Mouse (Mus musculus) left cerebral cortex, adult 11 months (tissue): ENCODE measurements around the gene Dusp19.

Experiments
- DNase-seq: peaks from one replicate; pipeline ENCODE4 v3.0.0; 2022; ENCODE audit warnings: low spot score

The Dusp19 gene

DNA sequence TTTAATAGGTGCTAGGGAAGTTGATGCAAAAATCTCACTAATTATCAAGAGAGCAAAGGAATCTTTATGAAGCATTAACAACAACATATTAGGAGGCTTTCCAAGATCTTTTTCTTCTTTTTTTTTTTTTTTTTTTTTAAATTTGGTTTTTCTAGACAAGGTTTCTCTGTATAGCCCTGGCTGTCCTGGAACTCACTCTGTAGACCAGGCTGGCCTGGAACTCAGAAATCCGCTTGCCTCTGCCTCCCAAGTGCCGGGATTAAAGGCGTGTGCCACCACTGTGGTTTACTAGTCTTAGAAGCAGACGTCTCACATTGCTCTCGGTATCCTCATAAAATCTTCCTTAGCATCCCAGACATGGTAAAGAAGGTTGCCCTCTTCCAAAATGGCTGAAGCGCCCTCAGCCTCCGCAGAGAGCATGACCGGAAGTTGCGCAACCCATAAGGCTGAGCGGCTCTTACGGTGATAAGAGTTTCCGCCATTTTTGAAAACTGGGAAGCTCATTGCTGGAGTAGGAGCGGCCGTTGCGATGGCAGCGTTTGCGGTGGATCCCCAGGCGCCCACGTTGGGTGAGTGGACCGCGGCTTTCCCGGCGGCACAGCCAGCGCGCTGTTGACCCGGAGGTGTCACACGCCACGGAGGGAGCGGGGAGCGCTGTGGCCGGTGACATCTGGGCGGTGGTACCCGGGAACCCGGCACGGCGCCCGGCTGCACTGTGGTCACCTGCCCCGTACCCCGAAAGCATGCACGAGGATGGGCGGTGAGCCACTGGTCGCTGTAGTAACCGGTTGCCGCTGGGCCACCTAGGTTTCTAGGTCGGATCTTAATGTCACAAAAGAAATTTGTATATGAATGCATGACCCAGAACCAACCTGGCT, 21.8 kb downstream of the Dusp19 start:
- DNase-seq = peak; percentile 85

DNA sequence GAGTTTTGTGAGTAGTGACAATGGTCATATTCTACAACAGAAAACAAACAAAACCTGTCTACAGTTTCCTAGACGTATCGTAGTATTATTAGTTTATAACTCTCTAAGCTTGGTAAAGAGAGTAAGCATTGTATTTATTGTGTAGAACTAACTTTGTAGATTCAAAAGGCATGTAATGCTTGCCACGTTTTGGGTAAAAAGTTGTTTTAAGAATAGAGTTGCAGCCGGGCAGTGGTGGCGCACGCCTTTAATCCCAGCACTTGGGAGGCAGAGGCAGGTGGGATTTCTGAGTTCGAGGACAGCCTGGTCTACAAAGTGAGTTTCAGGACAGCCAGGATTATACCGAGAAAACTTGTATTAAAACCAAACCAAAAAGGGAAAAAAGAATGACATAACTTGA, 22.6 kb downstream of the Dusp19 start:
- no peak for DNase-seq

DNA sequence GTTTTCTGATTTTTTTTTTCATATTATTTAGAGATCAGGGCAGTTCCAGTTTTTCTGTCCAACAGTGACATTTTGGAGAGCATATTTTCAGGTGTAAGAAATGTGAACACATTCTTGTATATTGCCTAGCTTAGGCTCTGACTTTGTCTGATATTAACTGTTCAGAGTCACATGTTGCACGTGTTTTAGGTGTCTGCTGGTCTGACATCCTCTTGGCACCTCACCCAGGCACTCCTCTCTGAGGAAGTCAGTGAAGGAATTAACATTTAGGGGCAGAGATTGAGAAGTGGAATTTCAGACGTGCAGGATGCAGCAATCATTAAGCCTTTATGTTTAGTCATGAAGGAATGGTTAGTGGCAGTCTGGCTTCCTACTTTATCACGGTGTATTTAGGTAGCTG, 23.0 kb downstream of the Dusp19 start:
- no peak for DNase-seq

DNA sequence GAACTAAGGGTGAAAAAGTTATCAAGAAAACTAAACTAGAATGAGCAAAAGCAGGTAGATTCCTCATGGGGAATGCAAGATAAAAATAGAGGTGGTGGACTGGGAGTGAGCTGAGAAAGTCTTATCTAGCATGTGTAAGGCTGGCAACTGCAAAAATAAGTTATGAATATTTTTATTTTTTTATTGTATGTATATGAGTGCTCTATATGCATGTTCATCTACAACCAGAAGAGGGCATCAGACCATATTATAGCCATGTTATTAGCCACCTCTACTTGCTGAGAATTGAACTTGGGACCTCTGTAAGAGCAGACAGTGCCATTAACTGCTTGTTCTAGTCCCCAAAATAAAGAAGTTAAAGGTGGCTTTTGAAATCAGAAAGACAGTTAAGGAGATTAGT, 44.6 kb downstream of the Dusp19 start:
- DNase-seq = no peak

DNA sequence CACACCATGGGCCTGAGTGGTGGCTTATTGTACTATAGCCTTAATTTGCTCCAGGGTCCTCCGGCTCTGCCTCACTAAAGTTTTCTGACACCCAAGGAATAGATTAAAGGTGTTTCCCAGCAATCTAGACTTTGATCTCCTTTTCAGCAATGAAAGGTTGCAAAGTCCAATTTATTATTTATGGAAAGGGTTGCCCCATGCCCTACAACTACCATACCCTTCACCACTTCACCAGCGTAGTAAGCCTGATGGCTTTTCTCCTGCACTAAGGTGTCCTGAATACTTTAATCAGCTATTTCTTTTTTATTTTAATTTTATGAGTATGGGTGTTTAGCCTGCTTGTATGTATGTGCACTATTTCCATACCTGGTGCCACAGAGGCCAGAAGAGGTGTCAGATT, 45.8 kb downstream of the Dusp19 start:
- no peak for DNase-seq

DNA sequence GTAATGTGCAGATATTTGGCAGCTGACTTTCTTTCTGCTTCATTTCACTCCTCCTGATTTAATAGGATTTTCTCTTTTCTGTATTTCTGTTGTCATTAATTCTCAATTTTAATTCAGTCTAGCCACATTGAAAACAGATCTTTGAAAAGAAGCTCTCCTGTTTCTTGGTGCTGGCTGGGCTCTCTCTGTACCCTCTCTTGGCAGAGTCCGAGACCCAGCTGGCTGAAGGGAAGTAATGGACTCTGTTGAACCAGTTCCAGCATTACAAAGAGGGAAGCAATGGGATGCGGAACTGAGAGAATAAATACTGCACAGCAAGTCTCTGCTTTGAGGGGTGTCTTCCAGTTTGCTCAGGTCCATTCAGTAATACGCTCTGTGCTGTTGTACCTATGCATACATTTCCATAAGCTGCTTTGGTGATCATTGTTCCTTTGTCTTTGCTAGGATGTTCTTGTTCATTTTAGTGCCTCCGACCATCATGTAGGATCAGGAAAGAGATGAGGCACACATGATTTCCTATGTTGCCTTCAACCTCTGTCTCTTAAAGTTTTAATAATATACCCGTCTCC, 50.6 kb downstream of the Dusp19 start:
- no peak for DNase-seq

DNA sequence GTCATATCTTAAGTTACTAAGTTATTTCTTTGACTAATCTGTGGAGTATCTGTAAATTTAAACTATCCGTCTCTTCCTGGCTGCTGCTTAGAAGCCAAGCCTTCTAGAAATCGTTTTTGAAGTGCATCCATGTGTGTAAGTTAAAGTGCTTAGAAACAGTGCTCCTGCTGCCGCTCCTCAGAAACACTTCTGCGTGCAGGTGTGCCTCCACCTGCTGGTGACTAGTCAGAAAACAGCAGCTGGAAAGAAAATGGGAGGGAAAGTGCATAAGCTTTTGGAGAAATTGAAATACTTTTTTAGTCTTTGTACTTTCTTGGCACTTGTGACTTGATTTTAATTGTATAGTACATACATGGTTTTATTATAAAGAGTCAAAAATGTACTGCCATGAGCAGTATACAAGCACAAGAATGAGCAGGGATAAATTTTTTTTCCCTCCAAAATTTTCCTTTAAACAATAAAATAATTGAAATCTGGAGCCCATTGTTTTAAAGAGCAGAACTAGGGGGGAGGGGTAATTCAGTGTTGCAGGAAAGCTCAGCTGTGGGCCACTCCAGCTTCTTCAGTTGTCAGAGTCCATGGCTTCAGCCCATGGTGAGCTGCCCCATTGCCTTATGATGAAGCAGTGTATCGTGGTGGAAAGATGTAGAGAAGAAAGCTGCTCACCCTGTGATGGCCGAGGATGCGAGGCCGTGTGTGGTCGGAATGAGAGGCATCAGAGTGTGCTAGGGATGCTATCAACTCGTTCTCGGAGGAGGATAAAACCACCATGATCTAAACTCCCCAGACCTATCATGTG, 53.2 kb downstream of the Dusp19 start:
- no peak for DNase-seq

DNA sequence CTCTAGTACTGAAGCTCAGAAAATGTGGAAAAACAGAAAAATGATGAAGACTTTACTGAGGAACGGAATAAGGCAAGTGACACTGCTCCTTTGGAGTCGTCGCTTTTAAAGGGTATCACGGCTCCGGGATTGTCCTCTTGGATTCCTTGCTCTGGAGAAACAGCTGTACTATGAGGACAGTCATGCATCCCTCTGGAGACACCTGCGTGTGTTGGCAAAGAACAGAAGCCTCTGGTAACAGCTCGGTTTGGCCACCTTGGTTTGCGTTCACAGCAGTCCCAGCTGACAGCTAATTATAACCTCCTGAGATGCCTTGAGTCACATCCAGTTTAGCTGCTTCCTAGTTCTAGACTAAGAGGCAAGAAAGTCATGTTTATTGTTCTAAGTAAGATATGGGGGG, 62.0 kb downstream of the Dusp19 start:
- DNase-seq = no peak
